In the genomic region with DNA sequence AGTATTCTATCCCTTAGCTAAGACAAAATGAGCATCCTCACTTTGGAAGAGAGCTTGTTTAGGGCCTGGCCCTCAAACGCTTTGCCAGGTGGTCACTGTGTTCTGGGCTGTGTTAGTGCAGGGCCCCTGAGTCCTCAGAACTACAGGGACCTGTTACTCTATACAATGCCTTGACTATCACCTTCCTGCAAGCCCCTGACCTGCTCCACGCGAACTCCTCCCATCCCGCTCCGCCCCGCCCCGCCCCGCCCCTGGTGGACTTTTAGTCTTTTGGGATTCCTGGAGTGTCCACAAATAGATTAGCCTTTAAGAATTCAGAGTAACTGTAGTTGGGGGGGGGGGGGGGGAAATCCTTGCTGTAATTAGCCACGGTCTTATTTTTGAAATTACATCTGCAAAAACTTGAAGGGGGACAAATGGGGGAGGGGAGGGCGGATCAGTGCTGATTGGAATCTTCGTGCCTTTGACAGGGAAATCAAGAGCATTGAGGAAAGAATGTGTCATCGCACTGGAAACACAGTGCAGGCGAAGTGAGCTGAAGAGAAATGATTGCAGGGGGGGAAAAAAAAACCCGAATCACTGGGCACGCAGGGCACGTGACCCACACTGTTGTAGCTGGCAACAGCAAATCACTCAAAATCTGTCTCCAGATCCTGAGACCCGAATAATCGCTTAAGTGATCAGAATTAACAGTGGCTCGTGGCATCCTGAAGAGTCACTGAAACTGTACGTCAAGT, we compare ENCODE assay signal across 8 mouse cellular contexts. TPM values are rescaled to one million over a fixed set of nuclear protein-coding genes. Genes with fewer than 3 reads are reported as not detected.
DNase-seq lines count a peak whose midpoint lies in the region; ATAC-seq and TF ChIP-seq lines count a peak whose summit lies in the region.

No protein-coding gene starts in this region.

- peak overlapping the region; percentile 44; the same call in 1 of the 2 replicates for H3K9ac ChIP-seq in hindbrain, embryonic 14.5 days
- H3K9ac ChIP-seq in liver, embryonic 16.5 days (ENCODE audit: low read depth, low read length): peak overlapping the region; percentile 5; the same call in 1 of the 2 replicates

- no peaks in the 10 kb centered on the region for H3K9me3 ChIP-seq in hindbrain, embryonic 14.5 days (ENCODE audit: control insufficient read depth, low read length)
- no peaks in the 10 kb centered on the region for H3K9me3 ChIP-seq in liver, embryonic 16.5 days (replicated peaks; ENCODE audit: control insufficient read depth, low read length)

- peak overlapping the region; percentile 62 for H3K4me3 ChIP-seq in gastrocnemius, adult 2 months
- H3K4me3 ChIP-seq in hindbrain, embryonic 14.5 days (replicated peaks; ENCODE audit: low read length): peak overlapping the region; percentile 14
- H3K4me3 ChIP-seq in liver, embryonic 16.5 days (ENCODE audit: low read depth, low read length): no peak overlapping the region; the same call in 1 of the 2 replicates

- WGBS in hindbrain, embryonic 14.5 days: 6% methylated on average over 20 of the region's 20 CpGs
- WGBS in liver, embryonic 16.5 days (ENCODE audit: insufficient replicate concordance): 14% methylated on average over 20 of the region's 20 CpGs

- H3K4me1 ChIP-seq in hindbrain, embryonic 14.5 days (replicated peaks; ENCODE audit: control insufficient read depth, insufficient read depth, low read length): 0 out of 2 replicates have a peak, but pooled peaks cover 5% of the 10 kb centered on the region
- H3K4me1 ChIP-seq in liver, embryonic 16.5 days (ENCODE audit: control insufficient read depth, low read depth, low read length): peaks cover 38% of the 10 kb centered on the region

- H3K27ac ChIP-seq in gastrocnemius, adult 2 months: peak overlapping the region; percentile 46; the same call in 1 of the 2 replicates
- no peak overlapping the region for H3K27ac ChIP-seq in hindbrain, embryonic 14.5 days
- H3K27ac ChIP-seq in liver, embryonic 16.5 days (ENCODE audit: low read length): no peak overlapping the region

- intact Hi-C loops in gastrocnemius, adult 2 months (cut with DNase I): no loop called here

- peak overlapping the region; percentile 44 for H3K4me2 ChIP-seq in hindbrain, embryonic 14.5 days (replicated peaks)
- H3K4me2 ChIP-seq in liver, embryonic 16.5 days (ENCODE audit: low read depth, low read length): peak overlapping the region; percentile 53

- no peak for ATAC-seq in hindbrain, embryonic 14.5 days (ENCODE audit: low FRiP score)
- no peak for ATAC-seq in liver, embryonic 16.5 days (ENCODE audit: low read depth)
- no peak for ATAC-seq in CD4-positive, CD25-positive, alpha-beta regulatory T cell, adult 4 months

- H3K36me3 ChIP-seq in hindbrain, embryonic 14.5 days (replicated peaks; ENCODE audit: control insufficient read depth, insufficient read depth): no peaks in the 10 kb centered on the region
- no peaks in the 10 kb centered on the region for H3K36me3 ChIP-seq in liver, embryonic 16.5 days (ENCODE audit: control insufficient read depth, insufficient read depth)

- no peaks in the 10 kb centered on the region for H3K27me3 ChIP-seq in hindbrain, embryonic 14.5 days (ENCODE audit: control insufficient read depth, insufficient read depth, low read length)
- H3K27me3 ChIP-seq in liver, embryonic 16.5 days (ENCODE audit: control insufficient read depth, insufficient read depth, low read depth, low read length): no peaks in the 10 kb centered on the region

- no peak for DNase-seq in gastrocnemius, adult 2 months
- DNase-seq in gastrocnemius, postnatal 4 days (ENCODE audit: low spot score in 2 of 2): no peak
- peak; percentile 54 for DNase-seq in NIH3T3 (ENCODE audit: low read depth)
- DNase-seq in hindbrain, embryonic 14.5 days (ENCODE audit: low spot score): no peak
- DNase-seq in frontal cortex, adult 2 months (ENCODE audit: extremely low spot score in 1 of 2, low spot score in 1 of 2): no peak
- no peak for DNase-seq in left cerebral cortex, adult 11 months (ENCODE audit: low spot score)

- TF ChIP-seq CTCF in gastrocnemius, adult 2 months (IDR thresholded peaks at IDR 0.05): no peak

RNA-seq across cellular contexts. Expression of a gene that starts 6.5 kb away (rescaled TPM):
- 100 to 1,000 TPM in 1 of 2 experiments, 10 to 100 TPM in 1; 94.6 to 117 TPM for total RNA-seq in gastrocnemius, adult 2 months (2021)
- 100 to 1,000 TPM; 143 to 152 TPM for total RNA-seq in gastrocnemius, postnatal 4 days (2021)
- polyA plus RNA-seq in hindbrain, embryonic 14.5 days (2014; fragmentation: Nextera tagmentation; extraction: Ambion mirVana): 81.6 and 90.5 TPM in 2 replicates
- polyA plus RNA-seq in liver, embryonic 16.5 days (2015; fragmentation: Nextera tagmentation; extraction: Ambion mirVana): 14.5 and 14.6 TPM in 2 replicates
- 153 TPM in 2 replicates for polyA plus RNA-seq in frontal cortex, adult 2 months (2012; rRNA removed)
- 10 to 100 TPM; 27.0 to 41.6 TPM for polyA plus RNA-seq in CD4-positive, CD25-positive, alpha-beta regulatory T cell, adult 4 months (2017; shearing (Covaris generic))

RNA-seq across cellular contexts. Expression of a gene that starts 44.3 kb away (rescaled TPM):
- total RNA-seq in gastrocnemius, adult 2 months (2021): 10 to 100 TPM; 31.5 to 35.5 TPM
- total RNA-seq in gastrocnemius, postnatal 4 days (2021): 10 to 100 TPM; 27.4 to 31.0 TPM
- 41.5 and 47.3 TPM in 2 replicates for polyA plus RNA-seq in hindbrain, embryonic 14.5 days (2014; fragmentation: Nextera tagmentation; extraction: Ambion mirVana)
- 22.6 and 22.7 TPM in 2 replicates for polyA plus RNA-seq in liver, embryonic 16.5 days (2015; fragmentation: Nextera tagmentation; extraction: Ambion mirVana)
- 46.7 and 52.9 TPM in 2 replicates for polyA plus RNA-seq in frontal cortex, adult 2 months (2012; rRNA removed)
- 10 to 100 TPM in 1 of 2 experiments, 1 to 10 TPM in 1; 8.0 to 13.6 TPM for polyA plus RNA-seq in CD4-positive, CD25-positive, alpha-beta regulatory T cell, adult 4 months (2017; shearing (Covaris generic))

RNA-seq across cellular contexts. Expression of a gene that starts 44.4 kb away (rescaled TPM):
- 10 to 100 TPM in 1 of 2 experiments, 1 to 10 TPM in 1; 9.1 to 14.9 TPM for total RNA-seq in gastrocnemius, adult 2 months (2021)
- 1 to 10 TPM; 6.6 to 6.8 TPM for total RNA-seq in gastrocnemius, postnatal 4 days (2021)
- 1.7 and 2.2 TPM in 2 replicates for polyA plus RNA-seq in hindbrain, embryonic 14.5 days (2014; fragmentation: Nextera tagmentation; extraction: Ambion mirVana)
- polyA plus RNA-seq in liver, embryonic 16.5 days (2015; fragmentation: Nextera tagmentation; extraction: Ambion mirVana): 3.9 and 5.5 TPM in 2 replicates
- polyA plus RNA-seq in frontal cortex, adult 2 months (2012; rRNA removed): 3.8 and 3.9 TPM in 2 replicates
- 1 to 10 TPM; 6.2 to 7.0 TPM for polyA plus RNA-seq in CD4-positive, CD25-positive, alpha-beta regulatory T cell, adult 4 months (2017; shearing (Covaris generic))
